Mouse (Mus musculus): ENCODE results near the gene Pex6. TPM values are rescaled to one million over a fixed set of nuclear protein-coding genes. Genes with fewer than 3 reads are reported as not detected.

Gene Pex6
- polyA plus RNA-seq, 1 experiment from 2014 or later: 21.0 TPM

DNA sequence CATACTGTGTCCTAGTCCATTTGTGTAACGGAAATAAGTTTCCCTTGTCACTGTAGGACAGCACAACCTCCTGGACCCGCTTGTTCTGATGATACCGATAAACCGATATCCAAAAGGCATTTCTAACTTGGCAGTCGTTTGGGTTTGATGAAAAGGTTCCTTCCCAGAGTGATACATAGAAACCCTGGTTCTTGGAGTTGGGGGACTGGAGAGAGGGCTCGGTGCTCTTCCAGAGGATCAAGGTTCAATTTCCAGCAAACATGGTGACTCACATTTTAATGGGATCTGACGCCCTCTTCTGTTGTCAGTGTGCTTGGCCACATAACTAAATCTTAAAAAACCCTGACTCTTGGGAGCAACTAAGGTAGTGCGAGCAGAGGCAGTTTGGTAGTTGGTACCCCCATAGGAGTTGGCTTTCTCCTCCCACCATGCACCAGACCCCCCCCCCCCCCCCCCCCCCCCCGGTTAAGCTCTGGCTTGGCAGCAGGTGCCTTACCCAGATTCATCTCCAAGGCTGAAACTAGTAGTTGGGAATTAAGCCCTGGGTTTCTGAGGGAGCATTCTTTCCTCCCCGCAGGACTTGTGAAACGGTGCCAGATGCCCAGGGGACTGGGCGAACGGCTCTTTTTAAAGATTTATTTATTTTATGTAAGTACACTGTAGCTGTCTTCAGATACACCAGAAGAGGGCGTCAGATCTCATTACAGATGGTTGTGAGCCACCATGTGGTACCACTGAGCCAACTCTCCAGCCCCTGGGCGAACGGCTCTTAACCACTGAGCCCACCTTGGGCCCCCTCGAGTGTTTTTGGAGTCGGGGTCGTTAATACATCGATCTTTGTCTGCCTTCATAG lies 62.2 kb downstream of the Pex6 start:
- no peaks in the 10 kb centered on the region for H3K9me3 ChIP-seq (ENCODE audit: control insufficient read depth, low read length)
- peaks cover 7% of the 10 kb centered on the region; the same call in 1 of the 2 replicates for H3K4me1 ChIP-seq (ENCODE audit: control insufficient read depth, insufficient read depth, low read length)
- 12% methylated on average over 19 of the region's 20 CpGs for WGBS
- no peaks in the 10 kb centered on the region for H3K27me3 ChIP-seq (ENCODE audit: control insufficient read depth, insufficient read depth, low read length)
- H3K4me2 ChIP-seq (replicated peaks; ENCODE audit: low read depth, low read length): peak overlapping the region; percentile 57
- peak overlapping the region; percentile 78 for H3K9ac ChIP-seq (ENCODE audit: low read depth, low read length)
- peak overlapping the region; percentile 44; the same call in 1 of the 2 replicates for H3K27ac ChIP-seq (ENCODE audit: low read depth, low read length)
- ATAC-seq (ENCODE audit: low FRiP score, low TSS enrichment): no peak
- peaks cover 44% of the 10 kb centered on the region for H3K36me3 ChIP-seq (ENCODE audit: control insufficient read depth, insufficient read depth, low read length)
- H3K4me3 ChIP-seq (ENCODE audit: low read length): peak overlapping the region; percentile 60

DNA sequence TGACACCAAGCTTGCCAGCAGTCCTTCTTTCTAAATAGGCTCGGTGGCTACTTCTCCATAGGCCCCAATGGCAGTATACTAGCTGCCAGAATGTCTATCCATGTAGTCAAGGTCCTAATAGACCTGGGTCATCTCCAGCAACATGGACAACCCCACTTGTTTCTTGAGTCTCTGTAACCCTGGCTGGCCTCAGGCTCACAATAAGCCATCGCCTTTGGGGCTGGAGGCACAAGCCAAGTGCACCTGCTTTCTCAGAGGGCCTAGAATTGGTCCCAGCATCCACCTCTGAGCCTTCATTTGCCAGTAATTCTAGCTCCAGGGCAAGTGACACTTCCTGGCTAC lies 62.8 kb downstream of the Pex6 start:
- Histone ChIP-seq H3K27me3 (ENCODE audit: control insufficient read depth, insufficient read depth, low read length) (no peaks in the 10 kb centered on the region), H3K9ac (ENCODE audit: low read depth, low read length) (no peak overlapping the region), H3K4me1 (ENCODE audit: control insufficient read depth, insufficient read depth, low read length) (peaks cover 7% of the 10 kb centered on the region; the same call in 1 of the 2 replicates), H3K4me3 (ENCODE audit: low read length) (no peak overlapping the region), H3K27ac (ENCODE audit: low read depth, low read length) (no peak overlapping the region), H3K9me3 (ENCODE audit: control insufficient read depth, low read length) (no peaks in the 10 kb centered on the region), H3K4me2 (replicated peaks; ENCODE audit: low read depth, low read length) (no peak overlapping the region; the same call in 1 of the 2 replicates), H3K36me3 (ENCODE audit: control insufficient read depth, insufficient read depth, low read length) (peaks cover 50% of the 10 kb centered on the region)
- ATAC-seq (ENCODE audit: low FRiP score, low TSS enrichment): no peak
- WGBS: 48% methylated on average over 2 of the region's 2 CpGs

DNA sequence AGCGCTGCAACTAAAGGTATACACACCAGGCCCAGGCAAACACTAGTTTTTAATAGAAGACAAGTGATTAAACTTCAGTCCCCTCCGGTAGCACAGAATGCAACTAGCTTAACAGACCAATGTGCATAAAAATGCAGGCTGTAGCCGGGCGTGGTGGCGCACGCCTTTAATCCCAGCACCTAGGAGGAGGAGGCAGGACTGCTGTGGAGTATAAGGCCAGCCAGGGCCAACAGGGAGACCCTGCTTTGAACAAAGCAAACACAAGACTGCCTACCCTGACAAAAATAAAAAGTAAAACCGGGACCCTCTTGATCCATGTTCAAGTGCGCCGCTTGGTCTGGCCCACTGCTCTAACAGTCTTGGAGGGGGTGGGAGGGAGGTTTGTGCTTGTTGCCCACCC lies 63.8 kb downstream of the Pex6 start:
- no peak for ATAC-seq (ENCODE audit: low FRiP score, low TSS enrichment)
- Histone ChIP-seq H3K27ac (ENCODE audit: low read depth, low read length) (no peak overlapping the region), H3K4me3 (ENCODE audit: low read length) (no peak overlapping the region), H3K36me3 (ENCODE audit: control insufficient read depth, insufficient read depth, low read length) (peaks cover 59% of the 10 kb centered on the region), H3K4me2 (replicated peaks; ENCODE audit: low read depth, low read length) (no peak overlapping the region), H3K27me3 (ENCODE audit: control insufficient read depth, insufficient read depth, low read length) (no peaks in the 10 kb centered on the region), H3K4me1 (ENCODE audit: control insufficient read depth, insufficient read depth, low read length) (peaks cover 7% of the 10 kb centered on the region; the same call in 1 of the 2 replicates), H3K9me3 (ENCODE audit: control insufficient read depth, low read length) (no peaks in the 10 kb centered on the region), H3K9ac (ENCODE audit: low read depth, low read length) (no peak overlapping the region)
- 95% methylated on average over 9 of the region's 9 CpGs for WGBS

Other genes with a start within 250 kb of the Pex6 start
- gene Ttbk1, start 223.8 kb upstream of the Pex6 start, polyA plus RNA-seq (2014; fragmentation: Nextera tagmentation; extraction: Ambion mirVana): 0.04 and 0.11 TPM in 2 replicates
- gene Dnph1, start 214.8 kb upstream of the Pex6 start, polyA plus RNA-seq (2014; fragmentation: Nextera tagmentation; extraction: Ambion mirVana): 67.9 and 71.2 TPM in 2 replicates
- gene Cul9, start 165.1 kb upstream of the Pex6 start, polyA plus RNA-seq (2014; fragmentation: Nextera tagmentation; extraction: Ambion mirVana): 3.0 and 4.8 TPM in 2 replicates
- 10.3 and 12.8 TPM in 2 replicates for gene Srf, start 155.3 kb upstream of the Pex6 start, polyA plus RNA-seq (2014; fragmentation: Nextera tagmentation; extraction: Ambion mirVana)
- 58.5 and 64.1 TPM in 2 replicates for gene Ptk7, start 82.0 kb upstream of the Pex6 start, polyA plus RNA-seq (2014; fragmentation: Nextera tagmentation; extraction: Ambion mirVana)
- 22.0 and 31.5 TPM in 2 replicates for gene Klc4, start 65.4 kb upstream of the Pex6 start, polyA plus RNA-seq (2014; fragmentation: Nextera tagmentation; extraction: Ambion mirVana)
- gene Mrpl2, start 65.2 kb upstream of the Pex6 start, polyA plus RNA-seq (2014; fragmentation: Nextera tagmentation; extraction: Ambion mirVana): 121 and 141 TPM in 2 replicates
- 40.7 and 42.6 TPM in 2 replicates for gene Cul7, start 61.1 kb upstream of the Pex6 start, polyA plus RNA-seq (2014; fragmentation: Nextera tagmentation; extraction: Ambion mirVana)
- gene Rrp36, start 37.1 kb upstream of the Pex6 start, polyA plus RNA-seq (2014; fragmentation: Nextera tagmentation; extraction: Ambion mirVana): 54.0 and 66.5 TPM in 2 replicates
- 148 and 174 TPM in 2 replicates for gene Mea1, start 32.7 kb upstream of the Pex6 start, polyA plus RNA-seq (2014; fragmentation: Nextera tagmentation; extraction: Ambion mirVana)
- 91.0 and 110 TPM in 2 replicates for gene Klhdc3, start 30.5 kb upstream of the Pex6 start, polyA plus RNA-seq (2014; fragmentation: Nextera tagmentation; extraction: Ambion mirVana)
- 61.1 and 99.9 TPM in 2 replicates for gene Ppp2r5d, start 6.4 kb upstream of the Pex6 start, polyA plus RNA-seq (2014; fragmentation: Nextera tagmentation; extraction: Ambion mirVana)
- 0.43 and 1.0 TPM in 2 replicates for gene Gnmt, start 17.7 kb downstream of the Pex6 start, polyA plus RNA-seq (2014; fragmentation: Nextera tagmentation; extraction: Ambion mirVana)
- gene Cnpy3, start 40.8 kb downstream of the Pex6 start, polyA plus RNA-seq (2014; fragmentation: Nextera tagmentation; extraction: Ambion mirVana): 61.7 and 71.5 TPM in 2 replicates
- 0.38 and 0.56 TPM in 2 replicates for gene Ptcra, start 52.2 kb downstream of the Pex6 start, polyA plus RNA-seq (2014; fragmentation: Nextera tagmentation; extraction: Ambion mirVana)
- 73.6 and 92.5 TPM in 2 replicates for gene 2310039H08Rik, start 61.2 kb downstream of the Pex6 start, polyA plus RNA-seq (2014; fragmentation: Nextera tagmentation; extraction: Ambion mirVana)
- 139 and 164 TPM in 2 replicates for gene Rpl7l1, start 71.2 kb downstream of the Pex6 start, polyA plus RNA-seq (2014; fragmentation: Nextera tagmentation; extraction: Ambion mirVana)
- gene Bicral, start 147.0 kb downstream of the Pex6 start, polyA plus RNA-seq (2014; fragmentation: Nextera tagmentation; extraction: Ambion mirVana): 2.6 and 5.2 TPM in 2 replicates
- 71.0 and 82.1 TPM in 2 replicates for gene Tbcc, start 179.2 kb downstream of the Pex6 start, polyA plus RNA-seq (2014; fragmentation: Nextera tagmentation; extraction: Ambion mirVana)
- 0.18 and 0.26 TPM in 2 replicates for gene Prph2, start 199.0 kb downstream of the Pex6 start, polyA plus RNA-seq (2014; fragmentation: Nextera tagmentation; extraction: Ambion mirVana)